Mouse (Mus musculus) kidney, postnatal 0 days (tissue): ENCODE measurements around the gene Gabarapl2. TPM values are rescaled to one million over a fixed set of nuclear protein-coding genes. Genes with fewer than 3 reads are reported as not detected.

ENCODE experiments used
- ATAC-seq: fragments of 200-750 bp; cut with Nextera tagmentation; replicated peaks from 2 replicates; pipeline ENCODE4 v1.8.0; 2017; ENCODE audit warnings: low read depth, moderate number of reproducible peaks, moderate TSS enrichment, moderate library complexity; ENCODE audit not compliant: low FRiP score
- DNase-seq: peaks from one replicate; pipeline ENCODE4 v3.0.0-alpha.2; 2016; ENCODE audit warnings: low spot score
- H3K27ac ChIP-seq: fragments of 300-500 bp; sonication (generic); 2 replicates; pipeline ENCODE4 v1.5.1; 2014; ENCODE audit warnings: mild to moderate bottlenecking
- H3K27me3 ChIP-seq: fragments of 300-500 bp; sonication (generic); 2 replicates; pipeline ENCODE4 v1.6.1; 2014; ENCODE audit warnings: low read length, mixed read lengths; ENCODE audit not compliant: insufficient read depth
- H3K36me3 ChIP-seq: fragments of 300-500 bp; sonication (generic); 2 replicates; pipeline ENCODE4 v1.6.1; 2014; ENCODE audit warnings: low read length, mixed read lengths; ENCODE audit not compliant: insufficient read depth
- H3K4me1 ChIP-seq: fragments of 300-500 bp; sonication (generic); replicated peaks from 2 replicates; pipeline ENCODE4 v1.6.1; 2014; ENCODE audit warnings: antibody characterized with exemption, low read length, mixed read lengths; ENCODE audit not compliant: insufficient read depth
- H3K4me2 ChIP-seq: fragments of 300-500 bp; sonication (generic); 2 replicates; pipeline ENCODE4 v1.6.1; 2014; ENCODE audit warnings: mild to moderate bottlenecking, low read length, moderate library complexity, mixed read lengths
- H3K4me3 ChIP-seq: fragments of 300-500 bp; sonication (generic); replicated peaks from 2 replicates; pipeline ENCODE4 v1.5.1; 2014; ENCODE audit warnings: low read depth, low read length
- H3K9ac ChIP-seq: fragments of 300-500 bp; sonication (generic); 2 replicates; pipeline ENCODE4 v1.6.1; 2014; ENCODE audit warnings: low read depth, low read length
- H3K9me3 ChIP-seq: fragments of 300-500 bp; sonication (generic); replicated peaks from 2 replicates; pipeline ENCODE4 v1.6.1; 2016; ENCODE audit warnings: low read length, inconsistent platforms, mixed read lengths
- CTCF ChIP-seq: IDR thresholded peaks from 2 replicates; pipeline ENCODE4 v1.5.1; 2016; ENCODE audit warnings: antibody characterized with exemption, low read depth, mild to moderate bottlenecking, moderate library complexity
- WGBS: fragments of 180-500 bp; shearing (Covaris S2); extraction: QIAGEN DNeasy Blood & Tissue Kit; methylation state at CpG from one replicate; pipeline ENCODE4 v1.1.7; 2014; 5-methylcytosine and 5-hydroxymethylcytosine counted together
- polyA plus RNA-seq: library from polyadenylated mRNA; unstranded; fragments of >200 nt; fragmentation: Nextera tagmentation; extraction: Ambion mirVana; gene quantifications from 2 replicates; pipeline ENCODE4 v1.2.1, GENCODE M21; 2015

Gabarapl2 gene
- polyA plus RNA-seq, 1 experiment from 2014 or later, result 264 TPM

DNA sequence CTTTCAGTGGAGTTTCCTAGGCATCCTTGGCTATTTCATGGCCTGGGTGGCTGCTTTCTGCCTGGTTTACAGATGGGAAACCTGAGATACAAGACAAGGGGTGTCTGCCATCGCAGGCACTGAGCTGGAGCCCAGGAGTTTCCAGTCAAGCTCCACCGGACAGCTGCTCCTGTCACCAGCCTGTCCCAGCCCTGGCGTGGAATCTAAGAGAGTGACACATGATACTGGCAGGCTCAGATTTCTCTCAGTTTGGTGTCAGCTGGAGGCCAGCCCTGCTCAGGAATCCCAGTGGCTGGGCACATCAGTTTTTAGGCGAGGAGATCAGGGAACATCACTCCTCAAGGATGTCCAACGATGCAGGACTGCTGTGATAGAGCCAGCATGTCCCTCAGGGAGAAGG, 38.4 kb upstream of the Gabarapl2 start:
- peak; percentile 86 for DNase-seq
- ATAC-seq, result peak; percentile 91
- TF ChIP-seq CTCF, result no peak
- Histone ChIP-seq H3K9me3 (no peaks in the 10 kb centered on the region), H3K4me3 (no peak overlapping the region), H3K36me3 (no peaks in the 10 kb centered on the region), H3K9ac (no peak overlapping the region), H3K4me2 (no peak overlapping the region), H3K4me1 (no peaks in the 10 kb centered on the region), H3K27me3 (no peaks in the 10 kb centered on the region), H3K27ac (no peak overlapping the region)
- WGBS, result 8% methylated on average over 5 of the region's 5 CpGs

- Histone ChIP-seq H3K9me3 (no peaks in the 10 kb centered on the region), H3K4me1 (peaks cover 5% of the 10 kb centered on the region; the same call in 1 of the 2 replicates), H3K36me3 (no peaks in the 10 kb centered on the region), H3K4me2 (no peak overlapping the region), H3K9ac (no peak overlapping the region), H3K27me3 (peaks cover 10% of the 10 kb centered on the region), H3K27ac (no peak overlapping the region), H3K4me3 (no peak overlapping the region)
- TF ChIP-seq CTCF, result no peak
- ATAC-seq (no peak), DNase-seq (no peak)
- WGBS, result 45% methylated on average over 8 of the region's 8 CpGs
Observed at GRCm38 (mm10) chr8:111905500-111906121, 34.9 kb upstream of the Gabarapl2 start.

- peaks cover 5% of the 10 kb centered on the region; the same call in 1 of the 2 replicates for H3K4me1 ChIP-seq
- H3K9me3 ChIP-seq, result no peaks in the 10 kb centered on the region
- peaks cover 10% of the 10 kb centered on the region for H3K27me3 ChIP-seq
- no peak within 1 kb of the TSS for H3K27ac ChIP-seq
- H3K4me2 ChIP-seq, result peak within 1 kb of the TSS; percentile 65
- ATAC-seq (peak; percentile 35; the same call in 1 of the 2 replicates), DNase-seq (no peak)
- no peak for TF ChIP-seq CTCF
- WGBS, result 5% methylated on average over 44 of the region's 47 CpGs
- H3K9ac ChIP-seq, result peak within 1 kb of the TSS; percentile 46; the same call in 1 of the 2 replicates
- peak within 1 kb of the TSS; percentile 32 for H3K4me3 ChIP-seq
- no peaks in the 10 kb centered on the region for H3K36me3 ChIP-seq
Observed at GRCm38 (mm10) chr8:111909621-111910450, 30.7 kb upstream of the Gabarapl2 start, which contains the start of gene Chst5. TSS of gene Chst5 (minus strand) at chr8:111910447.

- no peak overlapping the region for H3K4me3 ChIP-seq
- H3K9ac ChIP-seq, result no peak overlapping the region
- peaks cover 5% of the 10 kb centered on the region; the same call in 1 of the 2 replicates for H3K4me1 ChIP-seq
- no peaks in the 10 kb centered on the region for H3K36me3 ChIP-seq
- ATAC-seq (no peak), DNase-seq (no peak)
- peaks cover 10% of the 10 kb centered on the region for H3K27me3 ChIP-seq
- no peak for TF ChIP-seq CTCF
- no peak overlapping the region for H3K27ac ChIP-seq
- no peaks in the 10 kb centered on the region for H3K9me3 ChIP-seq
- 31% methylated on average over 7 of the region's 7 CpGs for WGBS
- no peak overlapping the region for H3K4me2 ChIP-seq
Observed at GRCm38 (mm10) chr8:111911572-111911971, 28.9 kb upstream of the Gabarapl2 start.

DNA sequence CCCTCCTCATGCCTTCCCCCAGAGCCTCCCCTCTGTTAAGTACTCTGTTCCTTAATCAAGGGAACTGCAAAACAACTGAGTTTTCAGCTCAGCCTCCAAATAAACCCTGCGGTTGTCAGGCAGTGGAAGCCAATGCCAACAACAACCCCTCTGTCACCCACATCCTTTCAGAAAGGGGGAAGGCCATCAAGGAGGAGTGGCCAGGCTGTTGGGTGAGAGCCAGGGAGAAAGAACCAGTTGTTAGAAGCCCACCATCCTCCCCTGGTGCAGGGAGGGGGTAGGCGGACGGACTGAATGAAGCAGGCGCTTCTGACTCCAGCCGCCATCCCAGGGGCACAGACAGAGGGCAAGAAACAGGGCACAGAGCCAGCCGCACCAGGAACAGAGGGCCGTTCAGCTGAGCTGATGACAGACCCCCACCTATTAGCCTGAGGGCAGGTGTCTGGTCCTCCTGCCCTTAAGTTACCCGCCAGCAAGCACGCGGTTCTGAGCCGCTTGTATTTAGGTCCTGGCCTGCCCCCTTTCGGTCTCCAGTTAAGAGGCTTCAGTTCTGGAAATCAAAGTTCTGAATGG, 27.6 kb upstream of the Gabarapl2 start:
- WGBS, result 47% methylated on average over 12 of the region's 12 CpGs
- no peak overlapping the region for H3K4me3 ChIP-seq
- H3K27ac ChIP-seq, result no peak overlapping the region
- peaks cover 10% of the 10 kb centered on the region for H3K27me3 ChIP-seq
- DNase-seq (no peak), ATAC-seq (no peak)
- peaks cover 5% of the 10 kb centered on the region; the same call in 1 of the 2 replicates for H3K4me1 ChIP-seq
- TF ChIP-seq CTCF, result peak; percentile 49
- no peaks in the 10 kb centered on the region for H3K9me3 ChIP-seq
- H3K9ac ChIP-seq, result no peak overlapping the region
- 0 out of 2 replicates have a peak, but pooled peaks cover 3% of the 10 kb centered on the region for H3K36me3 ChIP-seq
- H3K4me2 ChIP-seq, result no peak overlapping the region

DNA sequence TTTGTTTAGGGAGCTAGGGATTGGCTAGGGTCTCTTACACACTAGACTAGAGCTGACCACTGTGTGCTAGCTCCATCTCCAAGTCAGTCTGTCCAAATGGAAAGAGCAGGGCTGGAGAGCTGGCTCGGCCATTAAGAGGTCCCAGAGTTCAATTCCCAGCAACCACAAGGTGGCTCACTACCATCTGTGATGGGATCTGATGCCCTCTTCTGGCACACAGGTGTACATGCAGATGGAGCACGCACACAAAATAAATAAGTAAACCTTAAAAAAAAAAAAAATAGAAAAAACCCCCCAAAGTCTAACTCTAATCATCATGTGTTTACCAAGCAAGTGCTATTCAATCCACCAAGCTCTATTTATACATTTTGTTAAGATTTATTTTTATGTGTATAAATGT, 20.8 kb upstream of the Gabarapl2 start:
- Histone ChIP-seq H3K27me3 (no peaks in the 10 kb centered on the region), H3K4me3 (no peak overlapping the region), H3K9ac (no peak overlapping the region), H3K4me1 (no peaks in the 10 kb centered on the region), H3K4me2 (no peak overlapping the region), H3K27ac (no peak overlapping the region), H3K36me3 (0 out of 2 replicates have a peak, but pooled peaks cover 3% of the 10 kb centered on the region), H3K9me3 (no peaks in the 10 kb centered on the region)
- peak; percentile 50 for TF ChIP-seq CTCF
- DNase-seq (no peak), ATAC-seq (no peak)
- WGBS, result 94% methylated on average over 2 of the region's 2 CpGs
